Mouse (Mus musculus) testis, adult 2 months (tissue): ENCODE measurements around the gene Ccdc146. TPM values are rescaled to one million over a fixed set of nuclear protein-coding genes. Genes with fewer than 3 reads are reported as not detected.

ENCODE experiments used
- H3K27ac ChIP-seq: fragments of 200-500 bp; 2 replicates; pipeline ENCODE4 v1.5.1; 2012; ENCODE audit warnings: low read depth, low read length; ENCODE audit not compliant: control insufficient read depth, insufficient read depth
- H3K27me3 ChIP-seq: fragments of 200-500 bp; 2 replicates; pipeline ENCODE4 v1.6.1; 2012; ENCODE audit warnings: mild to moderate bottlenecking, low read length, moderate library complexity; ENCODE audit not compliant: control insufficient read depth, insufficient read depth
- H3K36me3 ChIP-seq: fragments of 200-500 bp; 2 replicates; pipeline ENCODE4 v1.6.1; 2012; ENCODE audit warnings: mild to moderate bottlenecking, low read length; ENCODE audit not compliant: control insufficient read depth, insufficient read depth
- H3K4me1 ChIP-seq: fragments of 200-500 bp; 2 replicates; pipeline ENCODE4 v1.6.1; 2012; ENCODE audit warnings: low read length; ENCODE audit not compliant: control insufficient read depth, insufficient read depth
- H3K4me3 ChIP-seq: fragments of 200-500 bp; 2 replicates; pipeline ENCODE4 v1.5.1; 2012; ENCODE audit warnings: low read depth, mild to moderate bottlenecking, low read length, moderate library complexity, mixed read lengths; ENCODE audit not compliant: control insufficient read depth
- CTCF ChIP-seq: fragments of 200-500 bp; IDR thresholded peaks from 2 replicates; pipeline ENCODE4 v1.5.1; 2012; ENCODE audit warnings: low read depth, mild to moderate bottlenecking, inconsistent platforms, low read length, moderate library complexity; ENCODE audit not compliant: control insufficient read depth, insufficient read depth, insufficient replicate concordance
- POLR2A ChIP-seq: fragments of 200-500 bp; IDR thresholded peaks from 2 replicates; pipeline ENCODE4 v1.6.1; 2012; ENCODE audit warnings: low read depth, mild to moderate bottlenecking, inconsistent platforms, low read length, moderate library complexity; ENCODE audit not compliant: control insufficient read depth
- polyA plus RNA-seq: library from polyadenylated mRNA; depleted of rRNA; stranded (reverse); fragments of >200 nt; gene quantifications from 2 replicates; pipeline ENCODE4 v1.2.3, GENCODE M21; 2012; rRNA removed

Ccdc146 gene
- polyA plus RNA-seq, 1 experiment = 19.0 TPM

GRCm38 (mm10) chr5:21254731-21255525 lies 169.5 kb downstream of the Ccdc146 start:
- Histone ChIP-seq H3K27ac (no peak overlapping the region), H3K4me3 (no peak overlapping the region), H3K27me3 (no peaks in the 10 kb centered on the region), H3K4me1 (no peaks in the 10 kb centered on the region), H3K36me3 (no peaks in the 10 kb centered on the region)
- no peak for TF ChIP-seq CTCF
- no peak for TF ChIP-seq POLR2A

- no peak overlapping the region for H3K27ac ChIP-seq
- no peaks in the 10 kb centered on the region; the same call in 1 of the 2 replicates for H3K4me1 ChIP-seq
- TF ChIP-seq CTCF = no peak
- TF ChIP-seq POLR2A = no peak
- peak overlapping the region; percentile 14 for H3K4me3 ChIP-seq
- H3K36me3 ChIP-seq = no peaks in the 10 kb centered on the region
- H3K27me3 ChIP-seq = no peaks in the 10 kb centered on the region
These were observed 175.6 kb downstream of the Ccdc146 start for GRCm38 (mm10) chr5:21248834-21249233.

- no peak overlapping the region for H3K27ac ChIP-seq
- no peaks in the 10 kb centered on the region for H3K27me3 ChIP-seq
- H3K4me1 ChIP-seq = no peaks in the 10 kb centered on the region; the same call in 1 of the 2 replicates
- peak overlapping the region; percentile 47 for H3K4me3 ChIP-seq
- no peaks in the 10 kb centered on the region for H3K36me3 ChIP-seq
- TF ChIP-seq POLR2A (no peak), CTCF (no peak)
These were observed 176.6 kb downstream of the Ccdc146 start for GRCm38 (mm10) chr5:21247916-21248315.

- H3K4me3 ChIP-seq = peak overlapping the region; percentile 72
- H3K4me1 ChIP-seq = no peaks in the 10 kb centered on the region; the same call in 1 of the 2 replicates
- no peaks in the 10 kb centered on the region for H3K27me3 ChIP-seq
- H3K36me3 ChIP-seq = no peaks in the 10 kb centered on the region
- H3K27ac ChIP-seq = no peak overlapping the region
- no peak for TF ChIP-seq POLR2A
- no peak for TF ChIP-seq CTCF
These were observed 177.7 kb downstream of the Ccdc146 start for GRCm38 (mm10) chr5:21246794-21247193.

- no peak overlapping the region for H3K27ac ChIP-seq
- H3K4me3 ChIP-seq = no peak overlapping the region
- H3K27me3 ChIP-seq = no peaks in the 10 kb centered on the region
- H3K36me3 ChIP-seq = no peaks in the 10 kb centered on the region
- no peaks in the 10 kb centered on the region; the same call in 1 of the 2 replicates for H3K4me1 ChIP-seq
- TF ChIP-seq POLR2A (no peak), CTCF (no peak)
These were observed 179.2 kb downstream of the Ccdc146 start for GRCm38 (mm10) chr5:21245241-21245640.

- Histone ChIP-seq H3K27me3 (no peaks in the 10 kb centered on the region), H3K36me3 (no peaks in the 10 kb centered on the region), H3K27ac (no peak overlapping the region), H3K4me3 (no peak overlapping the region), H3K4me1 (no peaks in the 10 kb centered on the region; the same call in 1 of the 2 replicates)
- TF ChIP-seq CTCF = no peak
- no peak for TF ChIP-seq POLR2A
These were observed 179.9 kb downstream of the Ccdc146 start for GRCm38 (mm10) chr5:21244575-21244974.

Other genes with a start within 250 kb of the Ccdc146 start
- gene Gsap, start 238.4 kb downstream of the Ccdc146 start, polyA plus RNA-seq = 3.9 and 4.5 TPM in 2 replicates
- 6.5 and 10.0 TPM in 2 replicates for gene Fgl2, start 52.0 kb downstream of the Ccdc146 start, polyA plus RNA-seq
- 5.4 and 6.5 TPM in 2 replicates for gene Fam185a, start 281 bp upstream of the Ccdc146 start, polyA plus RNA-seq
- gene Lrrc17, start 118.9 kb upstream of the Ccdc146 start, polyA plus RNA-seq = 0.99 and 1.2 TPM in 2 replicates
- 84.2 and 92.2 TPM in 2 replicates for gene Fbxl13, start 221.0 kb upstream of the Ccdc146 start, polyA plus RNA-seq
- gene Armc10, start 221.1 kb upstream of the Ccdc146 start, polyA plus RNA-seq = 8.9 and 9.3 TPM in 2 replicates